16 mouse cellular contexts compared by ENCODE assay signal in genomic region chr8:119208567-119208966, GRCm38 (mm10).
"Had no signal": no experiment of that assay in that cellular context is flagged by ENCODE, and none has a peak within 500 bp of the region (broad histone marks: within the 10 kb centered on the region; RNA-seq: fewer than 3 reads in every experiment).

No protein-coding gene starts in this region.

- H3K36me3 ChIP-seq: neural tube, embryonic 12.5 days; neural tube, embryonic 13.5 days; stomach, embryonic 15.5 days had no signal

- H3K9me3 ChIP-seq: neural tube, embryonic 12.5 days; neural tube, embryonic 13.5 days; stomach, embryonic 15.5 days had no signal

- H3K4me2 ChIP-seq: neural tube, embryonic 12.5 days; neural tube, embryonic 13.5 days; stomach, embryonic 15.5 days had no signal

- H3K27ac ChIP-seq: neural tube, embryonic 12.5 days; neural tube, embryonic 13.5 days; stomach, embryonic 15.5 days; stomach, postnatal 0 days had no signal

- H3K4me1 ChIP-seq: neural tube, embryonic 12.5 days; stomach, embryonic 15.5 days had no signal

- DNase-seq: retina, postnatal 1 day; right cerebral cortex, adult 18-20 months; right cerebral cortex, postnatal 14 days; right cerebral cortex, postnatal 25 days; right cerebral cortex, postnatal 4 days; spleen, adult 18-20 months; thymus, adult 18-20 months; thymus, adult 2 months; thymus, postnatal 14 days; thymus, postnatal 25 days; thymus, postnatal 36 days; thymus, postnatal 4 days had no signal

- H3K9ac ChIP-seq: neural tube, embryonic 12.5 days; neural tube, embryonic 13.5 days; stomach, embryonic 15.5 days had no signal

- H3K27me3 ChIP-seq: neural tube, embryonic 12.5 days; neural tube, embryonic 13.5 days; stomach, embryonic 15.5 days had no signal

- H3K4me3 ChIP-seq: neural tube, embryonic 12.5 days; neural tube, embryonic 13.5 days; stomach, embryonic 15.5 days had no signal
